Mouse (Mus musculus): ENCODE measurements around the gene Plekhm1. TPM values are rescaled to one million over a fixed set of nuclear protein-coding genes. Genes with fewer than 3 reads are reported as not detected.

The Plekhm1 gene
- polyA plus RNA-seq, 1 experiment from 2014 or later, result 8.0 TPM

DNA sequence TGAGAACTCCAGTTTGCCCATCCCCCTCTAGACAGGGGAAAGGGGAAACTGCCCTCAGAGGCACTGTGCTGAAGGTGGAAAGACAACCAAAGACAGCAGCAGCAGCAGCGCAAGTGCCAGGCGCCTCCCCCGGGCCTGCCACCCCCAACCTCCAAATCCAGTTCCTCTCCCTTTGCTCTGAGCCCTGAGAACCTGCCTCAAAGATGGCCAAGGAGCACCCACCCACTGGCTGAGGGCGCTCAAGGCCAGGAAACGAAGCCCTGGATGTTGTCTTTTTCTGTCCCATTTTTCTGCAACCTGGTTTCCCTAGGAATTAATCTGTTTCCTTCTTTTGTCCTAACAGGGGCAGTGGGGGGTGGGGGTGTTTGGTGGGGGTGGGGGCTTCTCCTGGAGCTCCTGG is 48.2 kb downstream of the Plekhm1 start:
- Histone ChIP-seq H3K4me3 (no peak overlapping the region), H3K27me3 (ENCODE audit: low read depth, poor library complexity, severe bottlenecking) (peaks cover 68% of the 10 kb centered on the region), H3K36me3 (peaks cover 31% of the 10 kb centered on the region), H3K4me1 (peaks cover 47% of the 10 kb centered on the region), H3K27ac (replicated peaks) (no peak overlapping the region), H3K9me3 (replicated peaks) (no peaks in the 10 kb centered on the region)
- DNase-seq (ENCODE audit: low spot score), result no peak
- WGBS, result 19% methylated on average over 5 of the region's 5 CpGs

- H3K4me3 ChIP-seq, result peak within 1 kb of the TSS; percentile 52
- WGBS, result 1% methylated on average over 35 of the region's 35 CpGs
- DNase-seq (ENCODE audit: low spot score), result no peak
- H3K4me1 ChIP-seq, result peaks cover 56% of the 10 kb centered on the region
- peak within 1 kb of the TSS; percentile 34 for H3K27ac ChIP-seq (replicated peaks)
- H3K27me3 ChIP-seq (ENCODE audit: low read depth, poor library complexity, severe bottlenecking), result peaks cover 76% of the 10 kb centered on the region
- H3K9me3 ChIP-seq (replicated peaks), result no peaks in the 10 kb centered on the region
- peaks cover 26% of the 10 kb centered on the region for H3K36me3 ChIP-seq
Measured at GRCm38 (mm10) chr11:103363214-103364148, 49.0 kb downstream of the Plekhm1 start, which contains the start of gene Arhgap27. Gene Arhgap27, minus strand, starts transcription at chr11:103363692.

GRCm38 (mm10) chr11:103362521-103363181 is 49.8 kb downstream of the Plekhm1 start:
- WGBS, result under 1% methylated on average over 33 of the region's 33 CpGs
- Histone ChIP-seq H3K4me3 (peak overlapping the region; percentile 52), H3K27ac (replicated peaks) (peak overlapping the region; percentile 34), H3K27me3 (ENCODE audit: low read depth, poor library complexity, severe bottlenecking) (peaks cover 84% of the 10 kb centered on the region), H3K4me1 (peaks cover 56% of the 10 kb centered on the region), H3K9me3 (replicated peaks) (no peaks in the 10 kb centered on the region), H3K36me3 (peaks cover 18% of the 10 kb centered on the region)
- peak; percentile 55 for DNase-seq (ENCODE audit: low spot score)

GRCm38 (mm10) chr11:103362054-103362432 is 50.4 kb downstream of the Plekhm1 start:
- Histone ChIP-seq H3K27me3 (ENCODE audit: low read depth, poor library complexity, severe bottlenecking) (peaks cover 90% of the 10 kb centered on the region), H3K9me3 (replicated peaks) (no peaks in the 10 kb centered on the region), H3K4me3 (peak overlapping the region; percentile 52), H3K27ac (replicated peaks) (no peak overlapping the region), H3K4me1 (peaks cover 56% of the 10 kb centered on the region), H3K36me3 (peaks cover 12% of the 10 kb centered on the region)
- DNase-seq (ENCODE audit: low spot score), result peak; percentile 44
- WGBS, result 1% methylated on average over 13 of the region's 13 CpGs

DNA sequence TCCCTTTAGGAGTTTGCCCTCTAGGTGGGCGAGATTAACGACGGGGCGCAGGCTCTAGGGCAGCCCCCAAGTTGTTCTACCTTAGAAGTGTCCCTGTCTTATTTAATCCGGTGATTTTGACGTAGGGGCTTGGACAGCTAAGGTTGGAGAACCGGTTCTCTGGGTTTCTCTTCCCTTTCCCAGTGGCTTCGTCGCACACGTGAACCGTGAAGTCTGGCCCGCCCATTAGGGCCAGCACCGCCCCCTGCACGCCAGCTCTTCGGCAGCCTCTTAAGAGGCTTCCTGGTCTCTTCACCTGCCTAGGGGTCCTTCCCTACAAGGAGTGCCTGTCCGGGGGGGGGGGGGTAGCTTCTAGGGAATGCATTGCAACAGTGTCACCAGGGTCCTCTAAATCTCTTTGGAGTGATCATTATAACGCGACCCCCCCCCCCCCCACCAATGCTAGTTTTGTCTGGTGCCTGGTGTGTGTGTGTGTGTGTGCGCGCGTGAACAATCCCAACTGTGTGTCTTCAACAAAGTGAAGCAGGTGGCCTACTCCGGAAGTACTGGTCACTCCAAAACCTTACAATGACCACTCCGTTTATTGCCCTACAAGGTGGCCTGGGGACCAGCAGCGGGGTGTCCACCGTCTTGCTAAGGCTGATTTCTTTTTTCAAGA is 51.0 kb downstream of the Plekhm1 start:
- Histone ChIP-seq H3K4me1 (peaks cover 60% of the 10 kb centered on the region), H3K27me3 (ENCODE audit: low read depth, poor library complexity, severe bottlenecking) (peaks cover 96% of the 10 kb centered on the region), H3K27ac (replicated peaks) (no peak overlapping the region), H3K9me3 (replicated peaks) (no peaks in the 10 kb centered on the region), H3K4me3 (peak overlapping the region; percentile 52), H3K36me3 (peaks cover 7% of the 10 kb centered on the region)
- 2% methylated on average over 25 of the region's 25 CpGs for WGBS
- peak; percentile 27 for DNase-seq (ENCODE audit: low spot score)

DNA sequence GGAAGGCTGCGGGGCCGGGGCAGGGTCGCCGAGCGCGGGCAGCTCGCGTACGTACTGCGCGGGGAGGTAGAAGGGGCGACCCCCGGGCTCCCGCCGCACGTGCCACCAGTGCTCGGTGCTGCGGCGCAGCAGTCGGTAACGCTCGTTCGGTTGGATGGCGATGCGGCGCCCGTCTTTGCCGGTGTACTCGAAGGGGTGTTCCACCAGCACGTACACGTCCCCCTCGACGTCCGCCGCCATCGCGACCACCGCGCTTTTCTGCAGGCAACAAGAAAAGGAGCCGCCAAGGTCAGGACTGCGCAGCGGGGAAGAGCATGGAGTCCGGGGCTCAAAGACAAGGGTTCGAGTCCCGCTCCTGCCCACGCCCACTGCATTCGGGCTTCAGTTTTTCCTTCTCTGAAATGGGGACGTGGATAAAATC is 51.8 kb downstream of the Plekhm1 start:
- no peaks in the 10 kb centered on the region for H3K9me3 ChIP-seq (replicated peaks)
- WGBS, result 3% methylated on average over 48 of the region's 48 CpGs
- peak overlapping the region; percentile 64 for H3K4me3 ChIP-seq
- no peak for DNase-seq (ENCODE audit: low spot score)
- peaks cover 100% of the 10 kb centered on the region for H3K27me3 ChIP-seq (ENCODE audit: low read depth, poor library complexity, severe bottlenecking)
- 0 out of 2 replicates have a peak, but pooled peaks cover 1% of the 10 kb centered on the region for H3K36me3 ChIP-seq
- H3K4me1 ChIP-seq, result peaks cover 67% of the 10 kb centered on the region
- peak overlapping the region; percentile 84 for H3K27ac ChIP-seq (replicated peaks)

DNA sequence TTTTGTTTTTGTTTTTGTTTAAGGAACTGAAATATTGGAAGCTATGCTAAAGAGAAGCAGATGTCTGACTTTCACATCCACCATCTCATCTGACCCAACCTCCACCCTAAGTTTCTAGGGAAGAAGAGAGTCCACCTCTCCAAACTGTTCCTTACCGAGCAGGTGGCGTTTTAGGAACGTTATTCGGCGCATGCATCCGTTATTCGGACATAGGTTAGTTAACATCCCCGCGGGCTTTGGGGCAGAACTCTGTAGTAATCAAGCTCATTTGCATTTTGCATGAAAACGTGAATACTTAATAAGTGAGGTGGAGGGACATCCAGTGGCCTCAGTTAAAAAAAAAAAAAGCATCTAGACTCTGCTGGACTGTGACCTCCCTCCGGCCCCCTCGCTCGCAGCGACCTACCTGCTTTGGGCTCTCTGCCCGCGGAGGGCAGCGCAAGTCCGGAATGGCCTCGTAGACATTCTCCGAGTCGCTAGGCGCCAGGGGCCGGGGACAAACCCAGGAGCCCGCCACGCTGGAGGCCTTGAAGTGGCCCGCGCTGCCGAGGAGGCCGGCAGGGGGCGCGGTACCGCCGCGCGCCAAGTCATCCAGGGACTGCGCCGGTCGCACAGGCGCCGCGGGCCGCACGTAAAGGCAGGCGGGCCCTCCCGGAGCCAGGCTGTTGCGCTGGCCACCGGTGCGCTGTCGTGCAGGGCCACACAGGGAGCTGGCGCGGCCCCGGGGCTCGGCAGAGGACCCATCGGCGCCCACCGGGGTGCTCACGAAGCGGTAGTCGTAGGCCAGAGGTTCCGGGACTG is 52.4 kb downstream of the Plekhm1 start:
- DNase-seq (ENCODE audit: low spot score), result peak; percentile 88
- H3K27ac ChIP-seq (replicated peaks), result peak overlapping the region; percentile 84
- under 1% methylated on average over 60 of the region's 60 CpGs for whole genome bisulfite sequencing

GRCm38 (mm10) chr11:103359122-103359521 is 53.4 kb downstream of the Plekhm1 start:
- peak overlapping the region; percentile 26; the same call in 1 of the 2 replicates for H3K4me3 ChIP-seq
- DNase-seq (ENCODE audit: low spot score), result peak; percentile 84
- peaks cover 73% of the 10 kb centered on the region for H3K4me1 ChIP-seq
- peaks cover 99% of the 10 kb centered on the region for H3K27me3 ChIP-seq (ENCODE audit: low read depth, poor library complexity, severe bottlenecking)
- 2% methylated on average over 22 of the region's 22 CpGs for WGBS
- peak overlapping the region; percentile 38; the same call in 1 of the 2 replicates for H3K27ac ChIP-seq (replicated peaks)
- H3K9me3 ChIP-seq (replicated peaks), result no peaks in the 10 kb centered on the region
- no peaks in the 10 kb centered on the region for H3K36me3 ChIP-seq

More for the DNA sequence above, 52.4 kb downstream of the Plekhm1 start:
- Histone ChIP-seq H3K36me3 (no peaks in the 10 kb centered on the region), H3K4me3 (peak overlapping the region; percentile 64), H3K9me3 (replicated peaks) (no peaks in the 10 kb centered on the region), H3K4me1 (peaks cover 74% of the 10 kb centered on the region), H3K27me3 (ENCODE audit: low read depth, poor library complexity, severe bottlenecking) (peaks cover 100% of the 10 kb centered on the region)

DNA sequence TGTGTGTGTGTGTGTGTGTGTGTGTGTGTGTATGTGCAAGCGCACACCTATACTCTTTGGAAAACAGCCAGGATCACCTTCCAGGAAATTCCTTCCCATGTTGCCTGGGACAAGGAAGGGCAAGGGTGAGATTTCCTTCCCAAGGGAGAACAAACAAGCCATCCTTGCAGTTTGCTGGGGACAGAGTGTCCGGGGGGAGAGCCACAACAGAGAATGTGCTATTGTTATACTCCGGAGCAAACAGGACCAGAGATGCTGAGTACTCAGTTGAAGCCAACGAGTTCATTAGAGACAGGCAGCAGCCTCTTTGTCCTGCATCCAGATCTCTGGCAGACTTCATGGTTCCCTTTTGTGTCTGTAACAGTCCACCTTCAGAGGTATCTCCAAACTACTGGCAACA is 54.2 kb downstream of the Plekhm1 start:
- WGBS, result 74% methylated on average over 4 of the region's 4 CpGs
- no peak for DNase-seq (ENCODE audit: low spot score)
- Histone ChIP-seq H3K36me3 (no peaks in the 10 kb centered on the region), H3K9me3 (replicated peaks) (no peaks in the 10 kb centered on the region), H3K4me3 (no peak overlapping the region), H3K4me1 (peaks cover 65% of the 10 kb centered on the region), H3K27me3 (ENCODE audit: low read depth, poor library complexity, severe bottlenecking) (peaks cover 95% of the 10 kb centered on the region), H3K27ac (replicated peaks) (peak overlapping the region; percentile 38; the same call in 1 of the 2 replicates)

DNA sequence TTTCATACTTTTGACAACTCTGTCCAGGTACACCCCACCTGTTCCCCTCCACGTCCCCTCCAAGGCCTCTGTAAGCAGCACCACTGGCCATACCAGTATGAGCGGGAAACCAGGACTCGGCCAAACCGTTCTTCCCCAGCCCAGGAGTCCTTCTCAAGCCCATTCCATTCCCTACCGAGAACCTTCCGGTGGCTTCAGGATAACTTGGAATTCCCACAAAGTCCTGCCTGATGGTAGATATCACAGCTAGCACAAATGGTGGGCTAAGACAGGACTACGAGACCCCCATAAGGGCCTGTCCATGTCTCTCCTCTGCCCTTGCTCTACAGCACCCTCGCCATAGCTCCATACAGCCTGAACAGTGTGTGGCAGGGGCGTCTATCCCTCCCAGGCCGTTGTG is 54.8 kb downstream of the Plekhm1 start:
- Histone ChIP-seq H3K4me3 (no peak overlapping the region), H3K36me3 (no peaks in the 10 kb centered on the region), H3K4me1 (peaks cover 59% of the 10 kb centered on the region), H3K27ac (replicated peaks) (no peak overlapping the region), H3K27me3 (ENCODE audit: low read depth, poor library complexity, severe bottlenecking) (peaks cover 89% of the 10 kb centered on the region), H3K9me3 (replicated peaks) (no peaks in the 10 kb centered on the region; the same call in 1 of the 2 replicates)
- 94% methylated on average over 10 of the region's 10 CpGs for WGBS
- no peak for DNase-seq (ENCODE audit: low spot score)

DNA sequence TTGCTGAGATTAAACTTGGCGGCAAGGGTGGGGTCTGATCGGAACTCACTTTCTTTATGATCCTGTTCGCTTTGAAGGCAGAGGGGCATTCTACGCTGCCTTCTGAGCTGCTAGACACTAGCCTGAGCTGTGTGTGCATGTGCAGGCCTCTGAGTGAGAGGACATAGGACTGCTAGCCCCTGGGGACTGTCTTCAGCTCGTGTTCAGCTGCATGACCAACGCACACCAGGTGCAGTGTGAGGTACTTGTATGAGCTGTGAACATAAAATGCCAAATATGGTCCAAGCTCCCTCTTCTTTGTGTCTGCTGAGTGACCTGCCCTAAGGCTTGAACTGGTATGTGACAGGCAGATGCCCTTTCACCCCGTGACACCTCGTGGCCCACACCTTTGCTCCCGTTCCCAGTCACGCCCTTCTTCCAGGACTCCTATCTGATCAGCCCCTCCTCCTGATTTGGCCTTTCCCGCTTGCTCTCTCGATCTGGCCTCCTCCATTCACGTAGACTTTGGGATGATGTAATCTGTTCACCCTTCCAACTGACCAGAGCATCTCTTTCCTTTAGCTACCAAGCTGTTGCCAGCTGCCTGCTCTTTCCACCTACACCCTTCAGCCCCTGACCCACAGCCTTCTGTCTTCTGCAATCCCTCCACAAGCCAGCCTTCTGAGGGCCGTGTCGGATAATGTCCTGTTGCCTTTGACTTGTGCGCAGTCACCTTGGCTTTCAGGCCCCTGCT is 55.4 kb downstream of the Plekhm1 start:
- Histone ChIP-seq H3K27ac (replicated peaks) (no peak overlapping the region), H3K27me3 (ENCODE audit: low read depth, poor library complexity, severe bottlenecking) (peaks cover 83% of the 10 kb centered on the region), H3K4me1 (peaks cover 53% of the 10 kb centered on the region), H3K9me3 (replicated peaks) (no peaks in the 10 kb centered on the region; the same call in 1 of the 2 replicates), H3K4me3 (no peak overlapping the region), H3K36me3 (no peaks in the 10 kb centered on the region)
- 88% methylated on average over 16 of the region's 16 CpGs for WGBS
- no peak for DNase-seq (ENCODE audit: low spot score)
